Mouse (Mus musculus) thymus, postnatal 10 days (tissue): ENCODE measurements around the gene Dazap1.

Experiments used
- DNase-seq, 2 experiments: peaks; one replicate each; pipeline ENCODE4 v3.0.0; 2021; ENCODE audit warnings: low spot score in 2 of 2

Gene Dazap1

GRCm38 (mm10) chr10:80322811-80323211, 61.5 kb downstream of the Dazap1 start:
- DNase-seq = peak in 1 of 2 experiments; percentile 14

DNA sequence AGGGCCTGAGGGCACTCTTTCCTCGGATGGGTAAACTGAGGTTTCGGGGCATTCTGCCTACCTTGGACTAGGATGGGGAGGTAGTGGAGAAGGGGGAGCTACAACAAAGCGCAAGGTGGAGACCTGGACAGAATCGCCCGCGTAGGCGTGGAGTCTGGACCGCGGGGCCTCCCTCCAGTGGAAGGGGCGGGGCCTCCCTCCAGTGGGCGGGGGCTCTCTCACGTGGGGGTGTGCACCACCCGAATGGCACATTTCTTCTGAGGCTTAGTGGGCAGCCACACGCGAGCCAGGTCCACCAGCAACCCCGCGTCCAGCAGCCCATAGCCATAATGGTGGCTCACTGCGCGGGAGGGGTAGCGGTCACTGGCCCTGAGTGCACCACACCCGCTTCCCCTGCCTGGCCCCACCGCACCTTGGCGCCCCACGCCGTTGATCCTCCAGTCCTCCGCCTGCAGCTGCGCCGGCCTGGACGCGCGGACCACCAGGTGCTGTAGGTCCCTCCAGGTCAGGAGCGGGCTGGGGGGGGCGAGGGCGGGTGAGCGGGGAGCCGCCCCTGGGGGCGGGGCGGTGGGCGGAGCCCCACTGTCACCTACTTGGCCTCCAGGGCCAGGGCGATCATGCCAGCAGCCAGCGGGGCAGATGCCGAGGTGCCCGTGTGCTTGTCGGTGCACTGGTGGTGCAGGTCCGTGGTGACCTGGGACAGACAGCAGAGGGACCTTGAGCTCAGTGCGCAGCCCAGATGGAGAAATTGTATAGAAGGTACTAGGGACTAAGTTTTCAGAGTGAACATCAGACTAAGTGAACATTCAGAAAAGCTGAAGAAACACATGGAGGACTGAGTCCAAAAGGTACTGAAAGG, 62.2 kb downstream of the Dazap1 start:
- DNase-seq = peak; percentile 37 to 53

- DNase-seq = no peak
These were observed 63.1 kb downstream of the Dazap1 start for GRCm38 (mm10) chr10:80324120-80325037.

DNA sequence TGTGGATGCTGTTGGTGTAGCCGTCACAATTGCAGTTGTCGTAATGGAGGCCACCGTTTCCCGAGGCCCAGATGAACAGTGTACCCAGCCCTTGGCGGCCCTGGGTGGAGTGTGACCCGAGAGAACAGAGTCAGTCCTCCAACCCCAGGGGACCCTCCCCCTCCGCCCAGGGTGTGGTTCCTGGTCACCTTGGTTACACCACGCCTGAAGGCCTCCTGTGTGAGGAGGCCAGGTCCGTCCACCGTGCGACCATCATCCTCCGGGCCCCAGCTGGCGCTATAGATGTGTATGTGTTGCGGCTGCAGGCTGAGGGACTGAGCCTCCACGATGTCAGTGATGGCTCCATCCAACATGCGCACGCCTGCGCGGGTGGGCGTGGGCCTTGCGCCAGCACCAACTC, 63.8 kb downstream of the Dazap1 start:
- DNase-seq = no peak

GRCm38 (mm10) chr10:80329273-80330081, 68.2 kb downstream of the Dazap1 start, which contains the start of the genes Pcsk4 and Reep6:
Gene Pcsk4, minus strand, starts transcription at chr10:80329498.
Gene Reep6, plus strand, starts transcription at chr10:80329953.
- peak; percentile 56 to 57 for DNase-seq

DNA sequence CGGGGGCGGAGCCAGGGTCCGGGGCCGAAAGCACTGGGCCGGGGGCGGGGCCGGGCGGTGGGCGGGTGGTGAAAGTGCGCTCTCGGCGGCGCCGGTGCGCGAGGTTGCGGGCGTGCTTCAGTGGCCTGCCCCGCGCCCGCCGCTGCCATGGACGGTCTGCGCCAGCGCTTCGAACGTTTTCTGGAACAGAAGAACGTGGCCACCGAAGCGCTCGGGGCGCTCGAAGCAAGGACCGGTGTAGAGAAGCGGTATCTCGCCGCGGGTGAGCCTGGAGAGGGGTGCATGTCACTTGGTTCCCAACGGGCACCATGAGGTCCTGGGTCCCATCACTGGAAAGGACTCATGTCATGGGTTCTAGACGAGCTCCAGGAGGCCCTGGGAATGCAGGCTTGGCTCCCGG, 68.8 kb downstream of the Dazap1 start:
- DNase-seq = no peak

DNA sequence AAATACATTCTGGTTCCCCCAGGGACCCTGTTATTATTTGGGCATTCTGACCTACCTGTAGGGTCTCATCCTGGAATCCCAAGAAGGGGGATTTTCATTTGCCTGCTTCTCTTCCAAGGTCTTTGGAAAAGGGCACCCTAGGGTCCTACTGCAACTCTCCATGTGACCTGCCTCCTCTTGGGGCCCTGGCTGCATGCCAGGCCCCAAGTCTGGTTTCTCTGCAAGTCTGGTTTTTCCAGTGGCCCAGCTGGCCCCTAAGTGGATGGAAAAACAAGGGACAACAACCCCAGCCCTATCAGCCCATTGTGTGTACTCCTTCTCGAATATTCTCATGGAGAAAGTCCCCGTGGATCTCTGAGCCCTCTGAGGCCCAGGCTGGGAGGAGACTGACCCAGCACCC, 69.6 kb downstream of the Dazap1 start:
- no peak for DNase-seq

DNA sequence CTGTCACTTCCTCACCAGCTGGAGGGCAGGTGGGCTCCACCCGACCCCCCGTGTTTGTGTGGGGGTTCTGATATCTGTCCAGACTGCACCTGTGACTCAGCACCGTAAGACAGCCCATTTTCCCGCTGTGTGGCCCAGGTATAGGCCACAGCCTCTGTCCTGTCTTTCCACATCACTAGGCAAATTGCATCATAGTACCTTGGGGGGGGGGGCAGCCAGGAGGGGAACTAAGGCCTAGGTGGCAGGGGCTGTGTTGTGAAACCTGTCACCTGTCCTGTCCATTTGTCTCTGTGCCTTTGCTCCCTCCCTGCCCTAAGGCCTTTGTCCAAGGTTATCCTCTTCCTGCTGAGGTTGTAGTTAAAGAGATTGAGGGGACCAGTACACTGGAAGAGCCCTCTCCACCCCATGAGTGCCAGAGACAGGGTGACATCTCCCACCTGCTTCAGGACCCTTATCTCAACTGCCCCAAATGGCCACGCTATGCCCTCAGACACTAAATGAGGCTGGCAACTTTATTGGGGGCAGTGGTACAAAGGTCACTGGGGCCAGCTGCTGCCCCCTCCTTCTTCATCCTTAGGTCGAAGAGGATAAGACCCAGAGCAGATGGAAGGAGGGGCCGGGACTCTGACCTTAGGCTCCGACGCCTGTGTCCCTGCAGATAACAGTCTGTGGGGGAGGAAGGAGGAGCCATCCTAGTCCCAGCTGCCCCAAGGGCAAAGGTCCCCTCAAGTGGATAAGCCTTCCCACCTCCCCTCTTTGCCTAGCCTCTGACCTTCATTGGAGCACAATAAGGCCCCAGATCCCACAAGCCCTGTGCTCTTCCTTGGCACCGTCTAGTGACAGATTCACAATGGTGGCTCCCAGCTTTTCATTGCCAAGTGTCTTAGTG, 70.6 kb downstream of the Dazap1 start:
- DNase-seq = no peak

DNA sequence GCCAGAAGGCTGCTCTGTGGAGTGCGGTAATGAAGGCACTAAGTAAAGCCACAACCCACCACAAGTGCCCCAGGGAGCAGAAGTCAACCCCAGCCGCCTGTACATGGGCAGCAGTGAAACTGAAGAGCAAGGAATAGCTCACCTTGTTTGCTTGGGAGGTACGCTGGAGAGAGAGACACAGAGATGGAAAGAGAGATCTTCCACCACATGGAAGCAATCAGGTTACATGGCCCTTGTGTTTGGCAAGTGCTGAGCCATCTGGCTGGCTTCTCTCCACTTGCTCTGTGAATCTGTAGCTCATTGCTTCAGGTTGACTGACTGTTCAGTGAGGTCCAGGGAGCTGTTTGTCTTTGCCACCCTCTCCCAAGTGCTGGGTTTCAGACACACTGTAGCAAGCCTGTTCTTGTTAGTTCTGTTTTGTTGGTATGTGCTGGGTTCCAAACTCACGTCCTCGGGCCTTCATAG, 71.3 kb downstream of the Dazap1 start:
- no peak for DNase-seq

GRCm38 (mm10) chr10:80336263-80336662, 75.0 kb downstream of the Dazap1 start:
- no peak for DNase-seq
